Mouse (Mus musculus) midbrain, postnatal 0 days (tissue): ENCODE measurements around the gene Rgp1. TPM values are rescaled to one million over a fixed set of nuclear protein-coding genes. Genes with fewer than 3 reads are reported as not detected.
A peak's percentile ranks its signal among the peaks of the same experiment; 100 is the strongest.

ENCODE experiments used
- ATAC-seq: fragments of 200-750 bp; cut with Nextera tagmentation; 2 replicates; pipeline ENCODE4 v1.8.0; 2017; ENCODE audit warnings: moderate number of reproducible peaks, mild to moderate bottlenecking, moderate TSS enrichment, moderate library complexity; ENCODE audit not compliant: low FRiP score
- DNase-seq: peaks from one replicate; pipeline ENCODE4 v3.0.0-alpha.2; 2015; ENCODE audit warnings: low spot score
- H3K27ac ChIP-seq: fragments of 300-500 bp; sonication (generic); 2 replicates; pipeline ENCODE4 v1.5.1; 2014; ENCODE audit warnings: low read depth, mild to moderate bottlenecking, low read length, mixed read lengths
- H3K27me3 ChIP-seq: fragments of 300-500 bp; sonication (generic); 2 replicates; pipeline ENCODE4 v1.6.1; 2014; ENCODE audit warnings: low read length, control low read depth, mixed read lengths; ENCODE audit not compliant: insufficient read depth
- H3K36me3 ChIP-seq: fragments of 300-500 bp; sonication (generic); 2 replicates; pipeline ENCODE4 v1.6.1; 2014; ENCODE audit warnings: low read length, control low read depth, mixed read lengths; ENCODE audit not compliant: insufficient read depth
- H3K4me1 ChIP-seq: fragments of 300-500 bp; sonication (generic); 2 replicates; pipeline ENCODE4 v1.6.1; 2014; ENCODE audit warnings: mild to moderate bottlenecking, control low read depth, antibody characterized with exemption, low read length, mixed read lengths; ENCODE audit not compliant: insufficient read depth
- H3K4me2 ChIP-seq: fragments of 300-500 bp; sonication (generic); 2 replicates; pipeline ENCODE4 v1.6.1; 2014; ENCODE audit warnings: low read depth, mild to moderate bottlenecking, low read length, mixed read lengths; ENCODE audit not compliant: poor library complexity, severe bottlenecking
- H3K4me3 ChIP-seq: fragments of 300-500 bp; sonication (generic); 2 replicates; pipeline ENCODE4 v1.5.1; 2014; ENCODE audit warnings: low read depth, mild to moderate bottlenecking, low read length, moderate library complexity
- H3K9ac ChIP-seq: fragments of 300-500 bp; sonication (generic); replicated peaks from 2 replicates; pipeline ENCODE4 v1.6.1; 2014; ENCODE audit warnings: mild to moderate bottlenecking, low read length, moderate library complexity, mixed read lengths; ENCODE audit not compliant: poor library complexity, severe bottlenecking
- H3K9me3 ChIP-seq: fragments of 300-500 bp; sonication (generic); 2 replicates; pipeline ENCODE4 v1.6.1; 2016; ENCODE audit warnings: low read length, control low read depth
- CTCF ChIP-seq: IDR thresholded peaks from 2 replicates; pipeline ENCODE4 v1.5.1; 2016; ENCODE audit warnings: antibody characterized with exemption, mild to moderate bottlenecking
- WGBS: fragments of 180-500 bp; shearing (Covaris S2); extraction: QIAGEN DNeasy Blood & Tissue Kit; methylation state at CpG from one replicate; pipeline ENCODE4 v1.1.7; 2014; 5-methylcytosine and 5-hydroxymethylcytosine counted together
- polyA plus RNA-seq: library from polyadenylated mRNA; unstranded; fragments of >200 nt; fragmentation: Nextera tagmentation; extraction: Ambion mirVana; gene quantifications from 2 replicates; pipeline ENCODE4 v1.2.1, GENCODE M21; 2015
- total RNA-seq: library from RNA; depleted of rRNA; stranded (reverse); fragments of >200 nt; gene quantifications from 2 replicates; pipeline ENCODE4 v1.2.3, GENCODE M21; 2014

The Rgp1 gene
- total and polyA plus RNA-seq, 2 experiments from 2014 or later = 12.4 to 22.6 TPM

DNA sequence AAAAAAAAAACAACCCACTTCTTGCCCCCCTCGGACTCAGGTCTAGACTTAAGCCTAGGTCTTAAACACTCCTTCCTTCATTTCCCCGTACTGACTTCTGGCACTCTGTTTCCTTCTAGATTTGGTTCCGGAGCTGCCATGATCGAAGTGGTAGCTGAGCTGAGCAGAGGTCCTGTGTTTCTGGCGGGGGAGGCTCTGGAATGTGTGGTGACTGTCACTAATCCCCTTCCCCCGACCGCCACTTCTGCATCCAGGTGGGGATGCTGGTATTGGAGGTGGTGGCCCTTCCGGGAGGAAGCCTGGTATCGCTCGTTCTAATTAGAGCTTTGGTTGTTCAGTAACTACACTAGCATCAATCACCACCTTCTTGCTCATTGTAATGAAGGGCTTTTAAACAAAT, 741 bp downstream of the Rgp1 start:
- no peaks in the 10 kb centered on the region for H3K27me3 ChIP-seq
- WGBS = 6% methylated on average over 10 of the region's 10 CpGs

DNA sequence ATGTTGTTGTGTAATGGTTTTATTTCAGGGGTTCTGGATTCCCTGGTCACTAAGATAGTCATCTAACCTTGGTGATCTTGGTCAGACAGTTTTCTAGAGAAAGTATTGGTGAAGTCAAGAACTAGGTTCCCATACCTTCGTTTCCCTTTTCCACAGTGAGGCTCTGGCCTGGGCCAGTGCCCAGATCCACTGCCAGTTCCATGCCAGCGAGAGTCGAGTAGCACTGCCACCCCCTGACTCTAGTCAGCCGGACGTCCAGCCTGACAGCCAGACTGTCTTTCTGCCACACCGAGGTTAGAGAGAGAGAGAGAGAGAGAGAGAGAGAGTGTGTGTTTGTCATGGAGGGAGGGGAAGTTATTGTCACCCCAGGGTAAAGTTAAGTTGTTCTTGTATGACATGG, 1.2 kb downstream of the Rgp1 start:
- ATAC-seq = no peak
- TF ChIP-seq CTCF = no peak
- peak overlapping the region; percentile 92 for H3K4me3 ChIP-seq
- peak overlapping the region; percentile 95 for H3K4me2 ChIP-seq
- no peak overlapping the region for H3K27ac ChIP-seq
- no peaks in the 10 kb centered on the region for H3K9me3 ChIP-seq
- no peaks in the 10 kb centered on the region for H3K27me3 ChIP-seq
- 67% methylated on average over 6 of the region's 6 CpGs for WGBS
- peaks cover 34% of the 10 kb centered on the region for H3K4me1 ChIP-seq
- no peak for DNase-seq
- H3K9ac ChIP-seq = peak overlapping the region; percentile 68
- H3K36me3 ChIP-seq = peaks cover 35% of the 10 kb centered on the region

More for the DNA sequence above, 741 bp downstream of the Rgp1 start:
- DNase-seq (no peak), ATAC-seq (no peak)
- Histone ChIP-seq H3K4me1 (peaks cover 34% of the 10 kb centered on the region), H3K4me3 (peak overlapping the region; percentile 92), H3K4me2 (peak overlapping the region; percentile 95), H3K27ac (peak overlapping the region; percentile 72; the same call in 1 of the 2 replicates), H3K9ac (peak overlapping the region; percentile 68), H3K9me3 (no peaks in the 10 kb centered on the region), H3K36me3 (peaks cover 31% of the 10 kb centered on the region)
- TF ChIP-seq CTCF = no peak

DNA sequence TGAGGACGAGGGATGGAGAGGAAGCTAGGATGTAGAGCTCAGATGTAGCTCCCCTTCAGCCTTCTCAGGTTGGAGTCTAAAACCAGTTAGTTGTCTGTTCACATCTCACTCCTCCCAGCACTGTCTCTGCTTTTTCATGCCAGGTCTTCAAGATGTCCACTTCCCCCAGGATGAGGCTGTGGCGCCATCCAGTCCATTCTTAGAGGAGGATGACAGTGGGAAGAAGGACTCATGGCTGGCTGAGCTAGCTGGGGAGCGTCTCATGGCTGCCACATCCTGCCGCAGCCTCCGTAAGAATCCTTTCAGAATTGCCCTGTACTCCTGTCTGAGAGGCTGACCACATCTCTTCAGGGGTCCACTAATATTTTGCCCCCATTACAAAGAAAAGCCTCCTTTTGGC, 2.2 kb downstream of the Rgp1 start:
- DNase-seq = no peak
- H3K4me1 ChIP-seq = peaks cover 24% of the 10 kb centered on the region
- H3K4me3 ChIP-seq = no peak overlapping the region
- H3K4me2 ChIP-seq = no peak overlapping the region
- H3K9me3 ChIP-seq = no peaks in the 10 kb centered on the region
- WGBS = 95% methylated on average over 5 of the region's 5 CpGs
- H3K36me3 ChIP-seq = peaks cover 35% of the 10 kb centered on the region
- no peak overlapping the region for H3K27ac ChIP-seq
- TF ChIP-seq CTCF = no peak
- no peak overlapping the region for H3K9ac ChIP-seq
- H3K27me3 ChIP-seq = no peaks in the 10 kb centered on the region
- no peak for ATAC-seq

DNA sequence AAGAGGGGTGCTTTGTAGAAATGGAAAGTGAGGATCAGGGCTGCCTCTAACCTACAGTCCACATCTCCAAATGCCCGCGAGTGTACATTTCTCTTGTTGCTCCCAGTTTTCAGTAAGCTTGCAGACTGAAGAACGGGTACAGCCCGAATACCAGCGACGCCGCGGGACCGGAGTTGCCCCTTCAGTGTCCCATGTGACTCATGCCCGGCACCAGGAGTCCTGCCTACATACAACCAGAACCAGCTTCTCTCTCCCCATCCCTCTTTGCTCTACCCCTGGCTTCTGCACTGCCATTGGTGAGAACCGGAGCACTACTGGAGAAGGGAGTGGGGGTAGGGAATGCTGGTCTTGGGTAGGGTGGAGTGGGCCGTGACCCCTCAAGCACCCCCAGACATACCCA, 2.9 kb downstream of the Rgp1 start:
- DNase-seq (no peak), ATAC-seq (no peak)
- Histone ChIP-seq H3K27ac (no peak overlapping the region), H3K9me3 (no peaks in the 10 kb centered on the region), H3K4me3 (no peak overlapping the region), H3K4me2 (no peak overlapping the region), H3K9ac (no peak overlapping the region), H3K27me3 (no peaks in the 10 kb centered on the region), H3K4me1 (peaks cover 21% of the 10 kb centered on the region), H3K36me3 (peaks cover 35% of the 10 kb centered on the region)
- WGBS = 96% methylated on average over 12 of the region's 12 CpGs
- no peak for TF ChIP-seq CTCF

DNA sequence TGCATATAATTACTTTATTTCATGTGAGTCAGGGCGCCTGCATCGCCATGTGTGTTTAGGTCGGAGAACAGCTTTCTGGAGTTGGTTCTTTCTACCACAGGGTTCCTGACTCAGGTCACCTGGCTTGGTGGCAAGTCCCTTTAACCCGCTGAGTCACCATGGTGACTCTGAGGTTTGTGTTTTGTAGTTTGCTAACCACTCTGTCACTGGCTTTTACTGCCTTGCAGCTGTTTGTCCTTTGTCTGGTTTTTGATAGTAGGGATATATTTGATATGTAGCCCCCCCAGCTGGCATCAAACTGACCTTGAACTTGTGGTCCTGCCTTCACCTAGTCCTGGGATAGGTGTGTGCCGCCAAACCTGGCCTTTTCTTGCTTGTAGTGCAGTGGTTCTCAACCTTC, 3.7 kb downstream of the Rgp1 start:
- Histone ChIP-seq H3K4me1 (peaks cover 12% of the 10 kb centered on the region), H3K27ac (no peak overlapping the region), H3K36me3 (peaks cover 35% of the 10 kb centered on the region), H3K4me2 (no peak overlapping the region), H3K9me3 (no peaks in the 10 kb centered on the region), H3K9ac (no peak overlapping the region), H3K4me3 (no peak overlapping the region), H3K27me3 (no peaks in the 10 kb centered on the region)
- TF ChIP-seq CTCF = no peak
- no peak for DNase-seq
- WGBS = 89% methylated on average over 5 of the region's 5 CpGs
- ATAC-seq = no peak

DNA sequence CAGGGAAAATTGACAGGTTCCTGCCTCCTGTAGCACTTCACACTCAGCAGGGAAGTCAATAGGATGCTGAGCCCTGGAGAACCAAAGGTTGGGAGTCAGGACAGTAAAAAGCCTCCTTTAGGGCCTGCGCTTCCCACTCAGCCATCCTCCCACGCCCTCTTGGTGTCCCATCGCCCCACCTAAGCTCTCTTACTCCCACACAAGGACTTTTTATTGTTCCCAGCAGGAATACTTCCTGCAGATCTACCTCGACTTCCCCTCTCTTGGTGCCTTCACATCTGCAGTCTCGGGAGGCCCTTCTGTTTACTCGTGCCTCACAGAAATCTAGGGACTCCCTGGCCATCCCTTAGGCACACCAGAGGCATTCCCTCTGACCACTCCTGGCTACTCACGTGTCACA, 4.9 kb downstream of the Rgp1 start:
- no peaks in the 10 kb centered on the region for H3K27me3 ChIP-seq
- H3K36me3 ChIP-seq = peaks cover 35% of the 10 kb centered on the region
- no peak for TF ChIP-seq CTCF
- 71% methylated on average over 7 of the region's 7 CpGs for WGBS
- H3K27ac ChIP-seq = no peak overlapping the region
- H3K4me1 ChIP-seq = peaks cover 7% of the 10 kb centered on the region; the same call in 1 of the 2 replicates
- no peak overlapping the region for H3K9ac ChIP-seq
- no peak for DNase-seq
- no peak overlapping the region for H3K4me3 ChIP-seq
- no peak for ATAC-seq
- no peak overlapping the region for H3K4me2 ChIP-seq
- H3K9me3 ChIP-seq = no peaks in the 10 kb centered on the region
